17 mouse cellular contexts compared by ENCODE assay signal in genomic region chr17:15052766-15053165, GRCm38 (mm10). TPM values are rescaled to one million over a fixed set of nuclear protein-coding genes. Genes with fewer than 3 reads are reported as not detected.
A peak's percentile ranks its signal among the peaks of the same experiment; 100 is the strongest.
DNase-seq lines count a peak whose midpoint lies in the region; ATAC-seq and TF ChIP-seq lines count a peak whose summit lies in the region.
"Not testable (repeated sequence)": the region's sequence is repeated elsewhere in the genome, so short reads cannot be mapped to it uniquely, and the experiment has no call there.
"Had no signal": no experiment of that assay in that cellular context is flagged by ENCODE, and none has a peak within 500 bp of the region (broad histone marks: within the 10 kb centered on the region; RNA-seq: fewer than 3 reads in every experiment).

No protein-coding gene starts in this region.

- H3K4me2 ChIP-seq in embryonic facial prominence, embryonic 13.5 days; kidney, embryonic 14.5 days (replicated peaks; ENCODE audit: low read depth, low read length); liver, embryonic 14.5 days (ENCODE audit: low read depth); lung, postnatal 0 days (replicated peaks; ENCODE audit: low read depth, low read length); stomach, embryonic 16.5 days (ENCODE audit: low read depth, low read length): not testable (repeated sequence)

- TF ChIP-seq EP300 in liver, embryonic 14.5 days (IDR thresholded peaks at IDR 0.05; ENCODE audit: low read depth); lung, postnatal 0 days (IDR thresholded peaks at IDR 0.05): not testable (repeated sequence)

- DNase-seq in Patski (ENCODE audit: low read depth, low spot score); liver, embryonic 14.5 days (ENCODE audit: low read depth in 3 of 3, low spot score in 3 of 3); lung, postnatal 0 days (ENCODE audit: low spot score): not testable (repeated sequence)
- peak; percentile 82 for DNase-seq in heart, adult 11 months

- TF ChIP-seq CTCF in Patski (IDR thresholded peaks at IDR 0.05); liver, embryonic 14.5 days (IDR thresholded peaks at IDR 0.05; ENCODE audit: low read depth); lung, postnatal 0 days (IDR thresholded peaks at IDR 0.05): not testable (repeated sequence)

- H3K36me3 ChIP-seq in embryonic facial prominence, embryonic 13.5 days = peaks cover 23% of the 10 kb centered on the region
- not testable (repeated sequence) for H3K36me3 ChIP-seq in kidney, embryonic 14.5 days (ENCODE audit: control insufficient read depth, insufficient read depth, low read length); liver, embryonic 14.5 days (replicated peaks; ENCODE audit: control insufficient read depth, insufficient read depth, low read depth); lung, postnatal 0 days (ENCODE audit: insufficient read depth, low read length); stomach, embryonic 16.5 days (ENCODE audit: control insufficient read depth, insufficient read depth, low read length)

- H3K4me3 ChIP-seq in embryonic facial prominence, embryonic 13.5 days; kidney, embryonic 14.5 days (ENCODE audit: low read length); liver, embryonic 14.5 days (ENCODE audit: insufficient read depth in 1 of 2, low read depth in 2 of 2, low read length in 2 of 2); lung, postnatal 0 days (ENCODE audit: low read depth, low read length); stomach, embryonic 16.5 days (replicated peaks; ENCODE audit: low read length): not testable (repeated sequence)

- 62% methylated on average over 1 of the region's 1 CpGs for WGBS in embryonic facial prominence, embryonic 13.5 days
- 57% methylated on average over 1 of the region's 1 CpGs for WGBS in kidney, embryonic 14.5 days
- WGBS in liver, embryonic 14.5 days (ENCODE audit: insufficient replicate concordance) = 45% methylated on average over 1 of the region's 1 CpGs
- 80% methylated on average over 1 of the region's 1 CpGs for WGBS in lung, postnatal 0 days
- WGBS in stomach, embryonic 16.5 days = 54% methylated on average over 1 of the region's 1 CpGs

- not testable (repeated sequence) for H3K9ac ChIP-seq in embryonic facial prominence, embryonic 13.5 days; kidney, embryonic 14.5 days (ENCODE audit: low read depth, low read length); liver, embryonic 14.5 days (replicated peaks); lung, postnatal 0 days (replicated peaks; ENCODE audit: low read depth); stomach, embryonic 16.5 days (ENCODE audit: low read length)

- ATAC-seq in Patski = peak; percentile 37
- ATAC-seq in embryonic facial prominence, embryonic 13.5 days (ENCODE audit: insufficient number of reproducible peaks, insufficient read depth, low FRiP score, low TSS enrichment, low read depth) = 0 out of 2 replicates have a peak, but pooled peaks have one; percentile 26
- 0 out of 2 replicates have a peak, but pooled peaks have one; percentile 9 for ATAC-seq in kidney, embryonic 14.5 days (ENCODE audit: low FRiP score, low TSS enrichment)
- peak; percentile 30; the same call in 1 of the 2 replicates for ATAC-seq in liver, embryonic 14.5 days (ENCODE audit: insufficient read depth)
- peak; percentile 42 for ATAC-seq in lung, postnatal 0 days
- ATAC-seq in megakaryocyte-erythroid progenitor cell, adult 5-6 weeks (replicated peaks; ENCODE audit: low FRiP score, low TSS enrichment, poor library complexity, severe bottlenecking) = peak; percentile 45; the same call in 1 of the 2 replicates
- ATAC-seq in stomach, embryonic 16.5 days (ENCODE audit: insufficient read depth, low FRiP score) = peak; percentile 44; the same call in 1 of the 2 replicates

- POLR2A ChIA-PET in Patski (lab: Charles Lee) = not testable (repeated sequence)

- not testable (repeated sequence) for H3K9me3 ChIP-seq in embryonic facial prominence, embryonic 13.5 days; kidney, embryonic 14.5 days (ENCODE audit: control insufficient read depth, low read length); liver, embryonic 14.5 days (ENCODE audit: control insufficient read depth, low read length); lung, postnatal 0 days (ENCODE audit: low read length); stomach, embryonic 16.5 days (replicated peaks; ENCODE audit: control insufficient read depth, low read length)

- in situ Hi-C loops in Patski (cut with MboI; ENCODE audit: low pct_unique_long_range_greater_than_20kb) = loop anchor here (25.0 kb wide), 2 partner anchors 335 to 660 kb away; partner anchors contain the start of genes Chd1, Dll1 and Fam120b

- not testable (repeated sequence) for H3K4me1 ChIP-seq in embryonic facial prominence, embryonic 13.5 days; kidney, embryonic 14.5 days (ENCODE audit: control insufficient read depth, insufficient read depth, low read length); liver, embryonic 14.5 days (replicated peaks; ENCODE audit: control insufficient read depth in 2 of 2, insufficient read depth in 2 of 2, low read length in 1 of 2); lung, postnatal 0 days (ENCODE audit: insufficient read depth, low read depth, low read length); stomach, embryonic 16.5 days (ENCODE audit: control insufficient read depth, insufficient read depth, low read length)

- CTCF ChIA-PET in Patski (lab: Charles Lee) = not testable (repeated sequence)

- not testable (repeated sequence) for H3K27me3 ChIP-seq in Patski; embryonic facial prominence, embryonic 13.5 days; kidney, embryonic 14.5 days (ENCODE audit: control insufficient read depth, insufficient read depth, low read length); liver, embryonic 14.5 days (ENCODE audit: control insufficient read depth, insufficient read depth, low read length); lung, postnatal 0 days (replicated peaks; ENCODE audit: insufficient read depth, low read length); stomach, embryonic 16.5 days (ENCODE audit: control insufficient read depth, insufficient read depth, low read length)

- not testable (repeated sequence) for H3K27ac ChIP-seq in embryonic facial prominence, embryonic 13.5 days; kidney, embryonic 14.5 days (ENCODE audit: low read depth, low read length); liver, embryonic 14.5 days; lung, postnatal 0 days (ENCODE audit: low read length); stomach, embryonic 16.5 days (ENCODE audit: low read length)

RNA-seq across cellular contexts. Expression of gene Gm3448, which starts 11.4 kb away (rescaled TPM):
- polyA plus RNA-seq in Patski (2021) = 1.5 TPM
- 3.7 and 5.4 TPM in 2 replicates for polyA plus RNA-seq in embryonic facial prominence, embryonic 13.5 days (2015; fragmentation: Nextera tagmentation; extraction: Ambion mirVana)
- 3.8 and 4.0 TPM in 2 replicates for polyA plus RNA-seq in kidney, embryonic 14.5 days (2014; fragmentation: Nextera tagmentation; extraction: Ambion mirVana)
- polyA plus RNA-seq in liver, embryonic 14.5 days (2012; rRNA removed) = 1.4 and 1.7 TPM in 2 replicates
- 3.6 and 4.0 TPM in 2 replicates for polyA plus RNA-seq in liver, embryonic 14.5 days (2014; fragmentation: Nextera tagmentation; extraction: Ambion mirVana)
- 4.4 and 5.0 TPM in 2 replicates for polyA plus RNA-seq in lung, postnatal 0 days (2015; fragmentation: Nextera tagmentation; extraction: Ambion mirVana)
- total RNA-seq in megakaryocyte-erythroid progenitor cell, adult 5-6 weeks (2014; fragmentation: Nextera tagmentation) = 4.2 and 7.4 TPM in 2 replicates
- total RNA-seq in megakaryocyte-erythroid progenitor cell, adult 5-6 weeks (2017) = 10.1 and 11.8 TPM in 2 replicates
- polyA plus RNA-seq in stomach, embryonic 16.5 days (2015; fragmentation: Nextera tagmentation; extraction: Ambion mirVana) = 3.3 and 3.6 TPM in 2 replicates

RNA-seq across cellular contexts. Expression of gene Tcte3, which starts 11.5 kb away (rescaled TPM):
- polyA plus RNA-seq in Patski (2021) = 0.19 TPM
- polyA plus RNA-seq in embryonic facial prominence, embryonic 13.5 days (2015; fragmentation: Nextera tagmentation; extraction: Ambion mirVana) = not detected in 2 replicates
- polyA plus RNA-seq in kidney, embryonic 14.5 days (2014; fragmentation: Nextera tagmentation; extraction: Ambion mirVana) = not detected in 2 replicates
- 0.94 and 1.3 TPM in 2 replicates for polyA plus RNA-seq in liver, embryonic 14.5 days (2012; rRNA removed)
- 2.1 and 2.9 TPM in 2 replicates for polyA plus RNA-seq in liver, embryonic 14.5 days (2014; fragmentation: Nextera tagmentation; extraction: Ambion mirVana)
- 1.1 and 1.2 TPM in 2 replicates for polyA plus RNA-seq in lung, postnatal 0 days (2015; fragmentation: Nextera tagmentation; extraction: Ambion mirVana)
- total RNA-seq in megakaryocyte-erythroid progenitor cell, adult 5-6 weeks (2014; fragmentation: Nextera tagmentation) = 6.5 and 7.7 TPM in 2 replicates
- total RNA-seq in megakaryocyte-erythroid progenitor cell, adult 5-6 weeks (2017) = 3.3 TPM in 1 of 2 replicates, not detected in the other
- polyA plus RNA-seq in stomach, embryonic 16.5 days (2015; fragmentation: Nextera tagmentation; extraction: Ambion mirVana) = 1.2 and 1.4 TPM in 2 replicates
- total RNA-seq: heart, postnatal 25 days; left cerebral cortex, postnatal 10 days; midbrain, postnatal 0 days had no signal
- polyA plus RNA-seq: forebrain, embryonic 11.5 days; forebrain, embryonic 16.5 days; hindbrain, embryonic 12.5 days; limb, embryonic 10.5 days; midbrain, embryonic 12.5 days; midbrain, postnatal 0 days; stomach, embryonic 15.5 days had no signal

RNA-seq across cellular contexts. Expression of gene Ermard, which starts 11.8 kb away (rescaled TPM):
- 50.2 TPM for polyA plus RNA-seq in Patski (2021)
- 88.0 and 91.3 TPM in 2 replicates for polyA plus RNA-seq in embryonic facial prominence, embryonic 13.5 days (2015; fragmentation: Nextera tagmentation; extraction: Ambion mirVana)
- polyA plus RNA-seq in kidney, embryonic 14.5 days (2014; fragmentation: Nextera tagmentation; extraction: Ambion mirVana) = 70.0 and 96.9 TPM in 2 replicates
- polyA plus RNA-seq in liver, embryonic 14.5 days (2012; rRNA removed) = 14.6 and 21.3 TPM in 2 replicates
- 16.3 and 16.9 TPM in 2 replicates for polyA plus RNA-seq in liver, embryonic 14.5 days (2014; fragmentation: Nextera tagmentation; extraction: Ambion mirVana)
- 49.6 and 59.4 TPM in 2 replicates for polyA plus RNA-seq in lung, postnatal 0 days (2015; fragmentation: Nextera tagmentation; extraction: Ambion mirVana)
- total RNA-seq in megakaryocyte-erythroid progenitor cell, adult 5-6 weeks (2014; fragmentation: Nextera tagmentation) = 96.5 and 117 TPM in 2 replicates
- 26.7 and 35.7 TPM in 2 replicates for total RNA-seq in megakaryocyte-erythroid progenitor cell, adult 5-6 weeks (2017)
- 65.3 and 72.4 TPM in 2 replicates for polyA plus RNA-seq in stomach, embryonic 16.5 days (2015; fragmentation: Nextera tagmentation; extraction: Ambion mirVana)

RNA-seq across cellular contexts. Expression of gene Gm3435, which starts 42.8 kb away (rescaled TPM):
- 4.1 TPM for polyA plus RNA-seq in Patski (2021)
- polyA plus RNA-seq in embryonic facial prominence, embryonic 13.5 days (2015; fragmentation: Nextera tagmentation; extraction: Ambion mirVana) = 7.4 and 8.8 TPM in 2 replicates
- 5.2 and 8.2 TPM in 2 replicates for polyA plus RNA-seq in kidney, embryonic 14.5 days (2014; fragmentation: Nextera tagmentation; extraction: Ambion mirVana)
- polyA plus RNA-seq in liver, embryonic 14.5 days (2012; rRNA removed) = 1.0 and 2.7 TPM in 2 replicates
- polyA plus RNA-seq in liver, embryonic 14.5 days (2014; fragmentation: Nextera tagmentation; extraction: Ambion mirVana) = 2.6 and 3.1 TPM in 2 replicates
- 4.5 and 5.6 TPM in 2 replicates for polyA plus RNA-seq in lung, postnatal 0 days (2015; fragmentation: Nextera tagmentation; extraction: Ambion mirVana)
- total RNA-seq in megakaryocyte-erythroid progenitor cell, adult 5-6 weeks (2014; fragmentation: Nextera tagmentation) = 1.1 and 14.5 TPM in 2 replicates
- total RNA-seq in megakaryocyte-erythroid progenitor cell, adult 5-6 weeks (2017) = 5.1 and 7.2 TPM in 2 replicates
- 5.6 and 6.9 TPM in 2 replicates for polyA plus RNA-seq in stomach, embryonic 16.5 days (2015; fragmentation: Nextera tagmentation; extraction: Ambion mirVana)
